Mouse (Mus musculus) bone marrow, adult 2 months (tissue): ENCODE data around the gene Atp8a2. TPM values are rescaled to one million over a fixed set of nuclear protein-coding genes. Genes with fewer than 3 reads are reported as not detected.

Experiments used
- H3K27ac ChIP-seq: fragments of 200-500 bp; 2 replicates; pipeline ENCODE4 v1.5.1; 2012; ENCODE audit warnings: low read depth, mild to moderate bottlenecking, control low read depth, inconsistent platforms, low read length; ENCODE audit not compliant: control insufficient read depth, poor library complexity, insufficient read depth
- H3K4me1 ChIP-seq: fragments of 200-500 bp; 2 replicates; pipeline ENCODE4 v1.6.1; 2011; ENCODE audit warnings: low read length; ENCODE audit not compliant: control insufficient read depth, insufficient read depth
- H3K4me3 ChIP-seq: fragments of 200-500 bp; replicated peaks from 2 replicates; pipeline ENCODE3; 2011; ENCODE audit warnings: mild to moderate bottlenecking, low read depth, low read length, control low read depth; ENCODE audit not compliant: control insufficient read depth
- CTCF ChIP-seq: fragments of 200-500 bp; IDR thresholded peaks from 2 replicates; pipeline ENCODE4 v1.5.1; 2011; ENCODE audit warnings: low read length, control low read depth; ENCODE audit not compliant: control insufficient read depth, insufficient read depth
- POLR2A ChIP-seq: fragments of 200-500 bp; IDR thresholded peaks from 2 replicates; pipeline ENCODE4 v1.6.1; 2011; ENCODE audit warnings: low read depth, mild to moderate bottlenecking, control low read depth, low read length, borderline replicate concordance; ENCODE audit not compliant: control insufficient read depth
- WGBS: fragments of 180-500 bp; shearing (Covaris S2); methylation state at CpG from one replicate; pipeline ENCODE4 v1.1.7; 2018; 5-methylcytosine and 5-hydroxymethylcytosine counted together
- polyA plus RNA-seq: library from polyadenylated mRNA; stranded (reverse); fragments of >200 nt; gene quantifications from 2 replicates; pipeline ENCODE4 v1.2.4, GENCODE M21; 2011; ENCODE audit warnings: low replicate concordance; ENCODE audit not compliant: missing spikeins, insufficient read depth, insufficient read length

Atp8a2 gene
- polyA plus RNA-seq, 1 experiment, result 0.20 TPM

GRCm38 (mm10) chr14:59801961-59802599 lies 394.9 kb downstream of the Atp8a2 start:
- no peaks in the 10 kb centered on the region for H3K4me1 ChIP-seq
- WGBS, result 84% methylated on average over 8 of the region's 8 CpGs
- no peak overlapping the region for H3K27ac ChIP-seq
- no peak overlapping the region for H3K4me3 ChIP-seq
- TF ChIP-seq POLR2A, result no peak
- TF ChIP-seq CTCF, result no peak

- Histone ChIP-seq H3K27ac (no peak overlapping the region), H3K4me1 (no peaks in the 10 kb centered on the region), H3K4me3 (no peak overlapping the region)
- 80% methylated on average over 3 of the region's 3 CpGs for WGBS
- TF ChIP-seq CTCF, result no peak
- no peak for TF ChIP-seq POLR2A
Observed at GRCm38 (mm10) chr14:59799511-59799910, 397.5 kb downstream of the Atp8a2 start.

GRCm38 (mm10) chr14:59793841-59794240 lies 403.1 kb downstream of the Atp8a2 start:
- TF ChIP-seq POLR2A, result no peak
- no peak for TF ChIP-seq CTCF
- Histone ChIP-seq H3K4me1 (no peaks in the 10 kb centered on the region), H3K27ac (no peak overlapping the region), H3K4me3 (no peak overlapping the region)
- 77% methylated on average over 10 of the region's 10 CpGs for WGBS

- TF ChIP-seq CTCF, result no peak
- TF ChIP-seq POLR2A, result no peak
- Histone ChIP-seq H3K4me1 (no peaks in the 10 kb centered on the region), H3K27ac (no peak overlapping the region), H3K4me3 (no peak overlapping the region)
- 73% methylated on average over 11 of the region's 11 CpGs for WGBS
Observed at GRCm38 (mm10) chr14:59783348-59784341, 413.3 kb downstream of the Atp8a2 start.

- 89% methylated on average over 9 of the region's 9 CpGs for WGBS
- Histone ChIP-seq H3K4me3 (no peak overlapping the region), H3K4me1 (no peaks in the 10 kb centered on the region), H3K27ac (no peak overlapping the region)
- no peak for TF ChIP-seq POLR2A
- TF ChIP-seq CTCF, result no peak
Observed at GRCm38 (mm10) chr14:59780391-59780790, 416.6 kb downstream of the Atp8a2 start.

- H3K4me3 ChIP-seq, result no peak overlapping the region
- TF ChIP-seq CTCF (no peak), POLR2A (no peak)
- 9% methylated on average over 3 of the region's 3 CpGs for WGBS
- H3K4me1 ChIP-seq, result peaks cover 2% of the 10 kb centered on the region; the same call in 1 of the 2 replicates
- no peak overlapping the region for H3K27ac ChIP-seq
Observed at GRCm38 (mm10) chr14:59762227-59762626, 434.8 kb downstream of the Atp8a2 start.

- Histone ChIP-seq H3K4me1 (peaks cover 2% of the 10 kb centered on the region; the same call in 1 of the 2 replicates), H3K4me3 (no peak overlapping the region), H3K27ac (no peak overlapping the region)
- TF ChIP-seq CTCF (no peak), POLR2A (no peak)
- 41% methylated on average over 12 of the region's 12 CpGs for WGBS
Observed at GRCm38 (mm10) chr14:59759900-59760493, 437.0 kb downstream of the Atp8a2 start.

- Histone ChIP-seq H3K4me1 (peaks cover 2% of the 10 kb centered on the region; the same call in 1 of the 2 replicates), H3K27ac (no peak overlapping the region), H3K4me3 (no peak overlapping the region)
- 81% methylated on average over 15 of the region's 15 CpGs for WGBS
- TF ChIP-seq POLR2A, result no peak
- no peak for TF ChIP-seq CTCF
Observed at GRCm38 (mm10) chr14:59759196-59759839, 437.7 kb downstream of the Atp8a2 start.
